Mouse (Mus musculus) layer of hippocampus, adult 18-20 months (tissue): ENCODE measurements around the gene Dmgdh. TPM values are rescaled to one million over a fixed set of nuclear protein-coding genes. Genes with fewer than 3 reads are reported as not detected.

ENCODE experiments used
- DNase-seq, 2 experiments: peaks; one replicate each; pipeline ENCODE4 v3.0.0; 2022; ENCODE audit warnings: low spot score in 2 of 2
- total RNA-seq, 2 experiments: library from RNA; stranded (reverse); gene quantifications; 2 replicates each; pipeline ENCODE4 v1.2.3; 2021

The Dmgdh gene
- total RNA-seq, 2 experiments from 2014 or later: 0.18 to 0.37 TPM

DNA sequence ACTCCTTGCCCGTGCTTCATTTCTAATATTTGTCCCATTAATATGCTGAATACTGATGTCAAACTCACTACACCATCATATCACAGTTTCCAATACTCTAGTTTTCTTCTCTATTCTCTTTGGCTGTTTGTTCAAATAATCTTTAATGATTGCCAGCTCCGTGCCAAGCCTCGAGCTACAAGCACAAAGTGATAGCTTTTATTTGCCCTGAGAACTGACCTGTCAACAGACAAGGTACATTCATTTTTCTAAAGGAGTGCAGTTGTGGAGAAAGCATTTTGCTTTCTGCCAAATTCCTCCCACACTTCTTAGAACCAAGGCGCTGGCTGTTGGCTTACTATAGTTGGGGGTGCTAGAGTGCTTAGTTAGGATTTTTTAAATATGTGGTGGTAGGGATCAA, 33.0 kb downstream of the Dmgdh start:
- DNase-seq: no peak

- no peak for DNase-seq
These were observed 36.1 kb downstream of the Dmgdh start for GRCm38 (mm10) chr13:93710325-93710724.

GRCm38 (mm10) chr13:93711226-93711625, 37.0 kb downstream of the Dmgdh start:
- no peak for DNase-seq

- no peak for DNase-seq
These were observed 38.1 kb downstream of the Dmgdh start for GRCm38 (mm10) chr13:93712362-93712761.

GRCm38 (mm10) chr13:93713826-93714225, 39.6 kb downstream of the Dmgdh start:
- no peak for DNase-seq

- no peak for DNase-seq
These were observed 42.9 kb downstream of the Dmgdh start for GRCm38 (mm10) chr13:93717113-93717512.

DNA sequence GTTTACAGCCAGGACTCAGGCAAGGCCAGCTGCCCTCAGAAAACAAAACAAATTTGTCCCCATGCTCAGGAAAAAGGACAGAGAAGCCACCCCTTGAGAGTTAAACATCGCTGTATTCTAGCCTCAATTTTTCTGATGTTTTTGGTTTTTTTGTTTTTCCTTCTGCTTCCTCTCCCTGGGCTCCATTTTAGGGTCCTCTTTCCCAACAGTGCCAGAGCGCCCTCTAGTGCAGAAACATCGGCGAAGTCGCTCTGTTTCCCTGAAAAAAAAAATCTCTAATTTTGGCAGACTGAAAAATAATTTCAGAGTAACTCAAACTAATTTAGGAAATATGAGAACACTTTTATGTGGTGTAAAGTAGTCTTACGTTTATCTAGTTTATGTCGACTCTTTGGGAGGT, 44.7 kb downstream of the Dmgdh start:
- peak; percentile 57 to 78 for DNase-seq

DNA sequence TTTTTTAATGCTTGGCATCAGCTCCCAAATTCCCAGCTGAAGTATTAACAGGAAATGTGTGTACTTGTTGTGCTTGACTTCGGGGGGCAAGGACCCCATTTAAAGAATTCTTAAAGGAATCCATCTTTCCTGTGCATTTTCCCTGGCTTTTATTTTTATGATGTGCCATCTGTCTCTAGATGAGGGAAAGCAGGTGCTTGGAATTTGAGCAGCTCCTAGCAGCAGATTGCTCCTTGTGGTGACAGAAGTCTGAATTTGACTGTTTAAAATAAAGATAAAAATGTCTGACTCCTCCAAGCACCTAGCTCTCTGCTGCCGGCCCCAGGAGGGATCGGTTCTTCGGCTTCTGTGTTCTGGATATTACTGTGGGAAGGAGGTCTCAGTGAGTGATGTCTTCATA, 47.7 kb downstream of the Dmgdh start:
- DNase-seq: peak; percentile 13 to 64

DNA sequence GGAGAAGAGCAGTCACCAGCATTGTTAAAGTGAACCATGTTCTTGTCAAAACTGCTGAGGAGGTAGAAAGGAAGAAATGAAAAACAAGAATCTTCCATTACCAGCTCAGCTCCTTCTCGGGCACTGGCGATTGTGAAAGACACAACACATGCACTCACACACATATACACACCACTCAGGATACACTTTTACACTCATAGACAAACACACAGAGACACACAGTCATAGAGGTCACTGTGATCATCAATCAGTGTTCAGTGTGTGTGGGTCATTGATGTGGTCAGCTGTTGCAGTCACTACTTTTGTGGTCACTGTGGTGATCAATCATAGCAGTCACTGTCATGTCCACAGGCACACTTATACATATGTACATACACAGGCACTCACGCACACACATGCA, 49.2 kb downstream of the Dmgdh start:
- DNase-seq: no peak

DNA sequence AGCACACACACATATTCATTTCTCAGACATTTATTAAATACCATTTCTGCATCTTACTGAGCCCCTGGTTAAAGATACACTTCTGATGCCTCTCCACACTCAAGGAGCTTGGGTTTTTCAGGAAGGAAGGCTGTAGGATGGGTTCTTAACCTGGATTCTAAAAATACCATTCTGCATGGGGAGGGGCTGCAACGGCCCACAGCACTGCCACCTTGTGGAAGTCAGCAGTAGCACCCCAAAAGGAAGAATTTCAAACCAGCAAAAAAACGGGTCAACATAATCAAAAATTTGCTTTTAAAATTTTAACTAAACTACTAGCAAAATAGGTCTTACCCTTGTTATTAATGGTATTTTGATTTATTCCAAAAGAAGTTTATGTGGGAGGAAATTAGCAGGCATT, 50.0 kb downstream of the Dmgdh start:
- DNase-seq: peak in 1 of 2 experiments; percentile 18

DNA sequence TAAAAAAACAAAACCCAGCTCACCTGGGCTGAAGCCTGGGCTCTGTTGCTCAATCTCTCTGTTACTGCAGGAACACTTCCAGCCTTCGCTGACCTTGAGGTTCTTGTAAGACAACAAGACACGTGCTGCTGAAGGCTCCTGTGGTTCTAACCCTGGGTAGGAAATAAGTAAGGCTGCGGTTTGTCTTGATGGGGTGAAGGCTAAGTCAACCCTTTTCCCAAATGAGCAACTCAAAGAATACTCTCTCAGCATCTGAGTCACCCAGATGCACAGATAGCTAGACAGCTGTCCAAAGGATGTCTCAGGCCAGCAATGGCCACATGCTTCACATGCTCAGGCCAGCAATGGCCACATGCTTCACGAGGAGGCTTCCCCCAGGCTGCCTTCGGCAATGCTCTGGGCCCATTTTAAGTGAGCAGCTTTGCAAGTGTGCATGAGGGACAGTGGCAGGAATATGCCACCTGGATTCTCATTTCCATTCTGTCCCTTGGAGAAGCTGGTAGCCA, 61.0 kb downstream of the Dmgdh start:
- DNase-seq: no peak

GRCm38 (mm10) chr13:93744118-93744517, 69.9 kb downstream of the Dmgdh start:
- DNase-seq: no peak

- DNase-seq: no peak
These were observed 78.6 kb downstream of the Dmgdh start for GRCm38 (mm10) chr13:93752597-93753400.

GRCm38 (mm10) chr13:93755084-93755483, 80.9 kb downstream of the Dmgdh start:
- no peak for DNase-seq

GRCm38 (mm10) chr13:93756674-93757073, 82.4 kb downstream of the Dmgdh start:
- DNase-seq: no peak

DNA sequence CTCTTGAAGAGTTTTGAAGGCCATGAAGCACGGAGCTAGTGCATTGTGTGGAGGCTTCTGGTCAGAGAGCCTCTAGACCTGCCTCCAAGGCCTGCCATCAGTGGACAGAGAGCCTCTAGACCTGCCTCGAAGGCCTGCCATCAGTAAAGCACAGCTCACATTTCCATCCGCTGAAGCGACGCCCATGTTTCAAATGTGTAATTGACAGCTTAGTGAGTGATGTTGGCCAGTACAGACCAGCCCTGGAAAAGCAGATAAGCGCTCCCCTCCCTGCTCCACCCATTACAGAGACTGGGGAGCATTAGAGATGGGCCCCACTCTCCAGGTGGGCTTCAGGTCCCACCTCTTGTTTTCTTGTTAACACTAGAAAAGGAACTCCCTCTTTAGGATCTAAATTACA, 83.3 kb downstream of the Dmgdh start:
- DNase-seq: no peak

- DNase-seq: no peak
These were observed 84.1 kb downstream of the Dmgdh start for GRCm38 (mm10) chr13:93758149-93758898.

DNA sequence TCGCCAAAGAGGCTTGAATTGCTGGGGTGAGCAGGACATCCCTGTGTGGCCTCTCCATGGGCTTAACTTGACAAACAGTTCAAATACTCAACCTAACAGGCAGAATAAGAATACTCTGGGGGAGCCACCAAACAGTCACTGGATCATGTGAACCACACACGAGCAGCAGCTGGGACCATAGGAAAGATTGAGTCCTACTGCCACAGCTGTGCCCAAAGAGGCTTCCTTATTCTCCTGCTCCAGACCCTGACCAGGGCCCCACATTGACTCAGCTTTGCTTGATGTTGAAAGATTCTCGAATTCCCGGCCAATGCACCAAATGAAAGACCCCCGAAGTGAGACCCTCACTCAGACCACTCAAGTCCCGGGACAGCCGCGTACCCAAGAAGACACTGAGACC, 87.6 kb downstream of the Dmgdh start:
- no peak for DNase-seq

DNA sequence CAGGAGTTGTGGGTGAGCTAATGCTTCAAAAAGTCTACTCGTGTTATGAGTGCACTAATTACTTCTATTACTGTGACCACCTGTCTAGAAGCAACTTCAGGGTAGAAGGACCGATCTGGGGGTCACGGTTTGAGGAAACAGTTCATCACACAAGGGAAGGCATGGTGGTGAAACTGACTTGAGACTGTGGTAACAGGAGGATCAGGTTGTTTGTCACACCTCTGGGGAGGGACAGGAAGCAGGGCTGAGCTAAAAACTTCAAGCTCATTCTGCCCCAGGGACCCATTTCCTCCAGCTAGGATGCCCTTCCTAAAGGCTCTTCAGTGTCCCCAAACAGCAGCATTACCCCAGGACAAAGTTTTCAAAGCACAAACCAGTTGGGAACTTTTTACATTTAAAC, 88.6 kb downstream of the Dmgdh start:
- no peak for DNase-seq

- DNase-seq: no peak
These were observed 90.2 kb downstream of the Dmgdh start for GRCm38 (mm10) chr13:93764321-93764973.

DNA sequence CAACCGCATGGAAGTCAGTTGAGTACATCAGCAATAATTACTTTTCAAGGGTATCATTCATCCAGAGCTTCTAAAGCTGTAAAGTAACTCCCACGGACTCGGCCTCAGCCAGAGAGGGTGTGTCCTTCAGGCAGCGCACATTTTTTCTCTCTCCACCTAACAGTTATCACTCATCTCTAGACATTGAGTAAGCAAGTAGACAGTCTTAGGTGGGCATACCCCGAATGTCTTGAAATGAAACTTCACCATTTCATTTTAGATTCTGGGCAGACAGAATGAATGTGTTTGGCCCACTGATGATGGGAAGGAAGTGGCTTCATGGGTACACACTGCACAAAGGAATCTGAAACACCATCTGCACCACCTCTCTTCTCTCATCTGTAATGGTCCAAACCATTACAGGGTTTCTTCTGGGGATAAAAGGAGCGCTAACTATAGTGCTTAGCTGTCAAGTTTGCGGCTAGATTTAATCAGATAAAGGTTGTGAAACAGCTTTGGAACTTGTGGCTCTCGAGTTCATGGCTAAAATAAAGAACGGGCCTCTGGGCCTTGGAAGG, 96.9 kb downstream of the Dmgdh start:
- peak in 1 of 2 experiments; percentile 13 for DNase-seq
